Mouse (Mus musculus): ENCODE data around the gene Trip4. TPM values are rescaled to one million over a fixed set of nuclear protein-coding genes. Genes with fewer than 3 reads are reported as not detected.

Trip4 gene
- total RNA-seq (2021), result 10 to 100 TPM; 23.9 to 24.4 TPM
- long read RNA-seq, experiment 1, transcript Trip4-201 (13 exons, 1,999 nt), result major isoform, 24 of 33 reads
- long read RNA-seq, experiment 1, partial matches to known transcripts, result 3 of 33 reads
- long read RNA-seq, experiment 1, other reads (novel, unspliced or antisense), result 5 of 33 reads
- long read RNA-seq, experiment 2, transcript Trip4-201 (13 exons, 1,999 nt), result major isoform, 21 of 31 reads
- long read RNA-seq, experiment 2, partial matches to known transcripts, result 3 of 31 reads
- long read RNA-seq, experiment 2, other reads (novel, unspliced or antisense), result 4 of 31 reads

GRCm38 (mm10) chr9:65908394-65909300 is at the start of gene Trip4, which contains the start of gene Csnk1g1:
TSS of gene Trip4 (minus strand) at chr9:65908794.
TSS of gene Csnk1g1 (plus strand) at chr9:65908924.
- peak; percentile 87 to 94 for DNase-seq (ENCODE audit: low spot score in 2 of 2)

- DNase-seq (ENCODE audit: low spot score in 2 of 2), result no peak
These were observed 42.5 kb upstream of the Trip4 start for GRCm38 (mm10) chr9:65951082-65951587.

- DNase-seq (ENCODE audit: low spot score in 2 of 2), result no peak
These were observed 29.0 kb upstream of the Trip4 start for GRCm38 (mm10) chr9:65937566-65937965.

GRCm38 (mm10) chr9:65929826-65930225 is 21.2 kb upstream of the Trip4 start:
- DNase-seq (ENCODE audit: low spot score in 2 of 2), result no peak

DNA sequence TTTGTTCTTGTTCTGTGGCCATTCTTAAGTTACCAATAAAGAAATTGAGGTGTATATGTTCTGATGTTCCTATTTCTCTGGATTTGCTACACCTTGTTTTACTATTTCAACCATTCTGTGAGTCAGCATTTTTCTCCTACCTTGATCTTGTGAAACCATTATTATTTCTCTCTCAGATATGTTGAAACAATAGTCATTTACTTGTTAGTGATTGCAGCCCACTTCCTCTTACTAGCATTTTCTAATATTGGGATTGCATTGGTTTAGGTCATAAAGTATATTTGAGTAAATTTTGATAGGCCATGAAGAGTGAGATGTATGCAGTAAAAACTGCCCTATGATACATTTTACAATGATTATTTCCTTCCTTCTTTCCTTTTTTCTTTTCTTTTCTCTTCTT is 19.9 kb upstream of the Trip4 start:
- DNase-seq (ENCODE audit: low spot score in 2 of 2), result no peak

GRCm38 (mm10) chr9:65917015-65917414 is 8.4 kb upstream of the Trip4 start:
- DNase-seq (ENCODE audit: low spot score in 2 of 2), result no peak

- DNase-seq (ENCODE audit: low spot score in 2 of 2), result no peak
These were observed 5.4 kb upstream of the Trip4 start for GRCm38 (mm10) chr9:65913976-65914375.

- no peak for DNase-seq (ENCODE audit: low spot score in 2 of 2)
These were observed 1.2 kb upstream of the Trip4 start for GRCm38 (mm10) chr9:65909837-65910236.

GRCm38 (mm10) chr9:65909301-65909801 is 757 bp upstream of the Trip4 start:
- DNase-seq (ENCODE audit: low spot score in 2 of 2), result peak; percentile 48 to 56

GRCm38 (mm10) chr9:65903419-65903818 is 5.2 kb downstream of the Trip4 start:
- DNase-seq (ENCODE audit: low spot score in 2 of 2), result no peak

GRCm38 (mm10) chr9:65902879-65903278 is 5.7 kb downstream of the Trip4 start:
- DNase-seq (ENCODE audit: low spot score in 2 of 2), result no peak

DNA sequence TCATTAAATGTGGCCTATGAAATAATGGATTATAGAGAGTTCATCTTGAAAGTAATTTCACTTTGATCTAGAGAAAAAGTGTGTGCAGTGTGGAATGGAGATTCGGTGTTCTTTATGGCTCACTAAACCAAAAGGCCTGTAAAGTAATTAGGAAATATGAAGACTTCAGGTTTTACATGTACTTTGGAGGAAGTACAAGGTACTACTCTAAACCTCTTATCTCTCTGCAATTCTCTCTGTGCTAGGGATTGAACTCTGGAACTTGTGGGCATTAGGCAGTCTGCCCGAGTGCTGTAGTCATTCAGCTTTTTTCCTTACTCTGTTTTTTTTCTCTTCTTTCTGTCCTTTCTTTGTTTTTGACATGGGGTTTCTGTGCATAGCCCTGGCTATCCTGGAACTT is 11.6 kb downstream of the Trip4 start:
- no peak for DNase-seq (ENCODE audit: low spot score in 2 of 2)

DNA sequence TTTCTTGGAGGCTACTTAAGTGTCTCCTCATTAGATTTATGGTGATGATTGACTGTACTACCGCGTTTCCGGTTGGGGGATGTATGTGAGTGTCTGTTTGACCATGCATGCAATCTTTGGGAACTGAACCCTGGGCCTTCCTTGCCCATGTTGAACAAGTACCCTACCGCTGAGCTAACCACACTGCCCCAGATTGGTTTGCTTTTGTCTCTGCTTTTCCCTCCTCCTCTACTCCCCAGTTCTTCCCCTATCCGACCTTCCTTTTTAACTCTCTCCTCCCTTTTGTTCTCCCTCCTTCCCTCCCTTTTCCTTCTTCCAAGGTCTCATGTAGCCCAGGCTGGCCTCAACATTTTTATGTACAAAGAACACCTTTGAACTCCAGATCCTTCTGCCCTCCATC is 17.5 kb downstream of the Trip4 start:
- DNase-seq (ENCODE audit: low spot score in 2 of 2), result no peak

GRCm38 (mm10) chr9:65890143-65890628 is 18.4 kb downstream of the Trip4 start, which contains the start of gene Pclaf:
TSS of gene Pclaf (plus strand) at chr9:65890237.
- peak; percentile 28 to 73 for DNase-seq (ENCODE audit: low spot score in 2 of 2)

DNA sequence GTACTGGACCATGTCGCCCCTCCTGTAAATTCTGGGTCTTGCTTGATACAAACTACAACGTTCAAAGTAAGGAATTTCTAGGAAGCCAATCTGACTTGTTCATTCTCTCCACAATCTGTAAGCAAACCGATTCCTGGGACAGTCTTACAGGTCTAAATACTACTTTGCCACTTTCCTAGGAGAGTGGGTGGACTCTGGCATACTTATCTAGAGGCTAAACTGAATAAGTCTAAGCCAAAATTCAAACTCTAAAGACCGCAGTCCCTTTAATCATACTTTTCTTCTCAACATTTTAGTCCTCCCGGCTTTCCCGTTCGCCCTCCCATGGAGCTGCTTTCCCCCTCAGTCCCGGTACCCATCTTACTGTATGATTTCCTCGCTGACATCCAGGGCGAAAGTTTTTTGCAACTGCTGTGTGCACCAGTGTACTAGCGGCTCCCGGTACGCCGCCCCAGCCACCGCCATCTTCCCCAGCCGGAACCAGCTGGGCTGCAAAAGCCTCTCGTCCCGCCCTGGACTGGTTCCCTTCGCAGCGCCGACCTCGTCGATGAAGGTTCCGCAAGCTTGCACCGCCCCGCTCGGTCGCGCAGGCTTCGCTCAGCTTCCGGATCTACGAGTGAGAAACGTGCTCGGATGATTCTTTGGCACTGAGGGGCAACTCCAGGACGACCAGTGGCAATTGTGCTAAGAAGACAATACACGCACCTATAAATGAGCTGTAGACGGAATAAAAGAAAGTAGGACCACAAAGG is 23.9 kb downstream of the Trip4 start:
- DNase-seq (ENCODE audit: low spot score in 2 of 2), result peak; percentile 83 to 92

- no peak for DNase-seq (ENCODE audit: low spot score in 2 of 2)
These were observed 48.9 kb downstream of the Trip4 start for GRCm38 (mm10) chr9:65859656-65860055.

DNA sequence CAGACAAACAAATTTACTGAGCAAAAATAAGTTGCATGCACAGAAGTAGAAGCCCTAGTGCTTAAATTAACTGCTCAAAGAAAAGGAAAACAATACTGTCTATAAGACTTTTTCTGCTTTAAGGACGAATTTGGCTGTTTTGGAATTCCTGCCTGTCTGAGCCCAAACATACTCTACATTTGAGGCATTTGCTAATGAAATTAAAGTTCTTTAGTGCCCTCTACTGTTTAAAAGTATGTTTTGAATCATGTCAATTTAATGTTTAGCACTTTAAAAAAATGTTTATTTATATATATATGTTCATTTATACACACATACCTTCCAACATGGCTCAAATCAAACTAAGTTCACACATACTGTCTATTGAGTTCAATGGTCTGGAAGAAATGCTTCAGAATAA is 58.4 kb downstream of the Trip4 start:
- no peak for DNase-seq (ENCODE audit: low spot score in 2 of 2)

DNA sequence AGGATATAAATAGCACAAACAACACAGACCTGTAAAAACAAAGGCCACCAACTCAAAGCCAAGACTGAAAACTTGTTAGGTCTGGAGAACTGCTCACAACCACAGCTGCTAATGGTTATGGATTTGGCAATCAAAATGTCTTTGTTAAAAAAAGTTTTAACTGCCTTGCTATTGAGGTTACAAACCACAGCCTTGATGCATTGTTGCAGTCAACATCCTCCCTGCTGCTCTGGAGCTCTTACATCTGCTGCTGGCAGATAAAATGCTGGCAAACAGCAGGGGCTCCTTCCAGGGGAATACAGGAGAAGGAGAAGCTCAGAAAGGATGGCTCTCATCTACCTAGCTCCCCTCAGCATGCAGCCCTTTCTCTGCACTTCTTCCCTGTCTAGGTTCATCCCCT is 60.4 kb downstream of the Trip4 start:
- no peak for DNase-seq (ENCODE audit: low spot score in 2 of 2)

DNA sequence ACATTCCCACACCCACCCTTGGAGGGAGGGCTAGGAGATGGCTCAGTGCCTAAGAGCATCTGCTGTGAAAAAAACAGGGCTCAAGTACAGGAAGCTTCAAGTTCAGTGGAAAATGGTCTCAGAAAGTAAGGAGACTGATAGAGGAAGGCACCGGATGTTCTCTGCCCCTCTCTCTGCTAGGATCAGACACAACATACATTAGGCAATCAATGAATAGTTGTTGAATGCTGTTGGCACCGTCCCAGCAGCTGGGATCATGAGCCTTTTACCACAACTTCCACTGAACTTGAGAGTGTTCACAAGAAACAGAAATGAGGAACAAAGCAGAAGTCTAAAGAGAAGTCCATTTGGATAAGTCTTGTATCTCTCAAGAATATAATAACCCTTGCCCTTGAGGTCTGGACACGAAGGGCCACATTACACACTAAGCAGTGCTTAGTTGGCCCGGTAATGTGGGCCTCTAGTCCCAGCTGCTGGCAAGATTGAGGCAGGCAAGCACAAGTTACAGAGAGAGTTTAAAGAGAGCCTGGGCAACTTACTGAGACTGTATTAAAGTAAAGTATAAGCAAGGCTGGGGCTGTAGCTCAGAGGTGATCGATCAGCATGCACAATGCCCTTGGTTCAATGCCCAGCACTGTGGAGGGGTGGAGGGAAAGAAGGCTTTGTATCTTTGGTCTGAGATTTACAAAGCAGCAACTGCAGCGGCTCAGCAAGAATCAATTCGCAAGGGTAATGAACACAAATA is 64.0 kb downstream of the Trip4 start:
- peak in 1 of 2 experiments; percentile 21 for DNase-seq (ENCODE audit: low spot score in 2 of 2)

DNA sequence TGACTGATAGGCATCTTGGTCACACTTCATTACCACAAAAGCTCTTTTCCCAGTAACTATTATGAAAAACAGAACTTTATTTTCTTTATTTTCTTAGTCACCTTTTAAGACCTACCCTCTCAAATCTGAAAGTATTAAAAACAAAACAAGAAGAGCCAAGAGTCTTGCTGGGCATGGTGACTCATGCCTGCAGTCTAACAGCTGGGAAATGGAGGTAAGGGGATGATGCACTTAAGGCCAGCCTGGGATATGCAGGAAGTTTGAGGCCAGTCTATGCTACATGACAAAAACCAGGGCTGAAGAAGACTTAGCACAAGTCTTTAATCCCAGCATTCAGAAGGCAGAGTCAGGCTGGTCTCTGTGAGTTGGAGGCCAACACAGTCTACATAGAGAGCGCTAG is 68.8 kb downstream of the Trip4 start:
- no peak for DNase-seq (ENCODE audit: low spot score in 2 of 2)
